Mouse (Mus musculus): ENCODE data around the gene Slc46a3. TPM values are rescaled to one million over a fixed set of nuclear protein-coding genes. Genes with fewer than 3 reads are reported as not detected.

The Slc46a3 gene
- 4.0 and 4.3 TPM in 2 replicates for polyA plus RNA-seq (2016; fragmentation: Nextera tagmentation; extraction: Ambion mirVana)

GRCm38 (mm10) chr5:147894455-147895076 is at the start of gene Slc46a3:
Slc46a3 (minus strand) TSS chr5:147894815.
- Histone ChIP-seq H3K9me3 (no peaks in the 10 kb centered on the region), H3K4me1 (peaks cover 14% of the 10 kb centered on the region; the same call in 1 of the 2 replicates), H3K36me3 (no peaks in the 10 kb centered on the region), H3K4me3 (peak within 1 kb of the TSS; percentile 62), H3K27ac (no peak within 1 kb of the TSS), H3K9ac (peak within 1 kb of the TSS; percentile 58), H3K4me2 (replicated peaks) (peak within 1 kb of the TSS; percentile 89), H3K27me3 (replicated peaks) (peaks cover 10% of the 10 kb centered on the region)
- ATAC-seq (ENCODE audit: low FRiP score, low read depth), result peak; percentile 98
- under 1% methylated on average over 47 of the region's 47 CpGs for WGBS

GRCm38 (mm10) chr5:147939226-147939625 is 44.6 kb upstream of the Slc46a3 start:
- no peaks in the 10 kb centered on the region for H3K27me3 ChIP-seq (replicated peaks)
- H3K27ac ChIP-seq, result no peak overlapping the region
- no peak overlapping the region for H3K4me3 ChIP-seq
- WGBS, result 81% methylated on average over 5 of the region's 5 CpGs
- no peak overlapping the region for H3K9ac ChIP-seq
- H3K4me1 ChIP-seq, result no peaks in the 10 kb centered on the region
- no peak for ATAC-seq (ENCODE audit: low FRiP score, low read depth)
- no peaks in the 10 kb centered on the region for H3K9me3 ChIP-seq
- H3K4me2 ChIP-seq (replicated peaks), result no peak overlapping the region
- no peaks in the 10 kb centered on the region for H3K36me3 ChIP-seq

GRCm38 (mm10) chr5:147935096-147935495 is 40.5 kb upstream of the Slc46a3 start:
- WGBS, result 90% methylated on average over 13 of the region's 13 CpGs
- Histone ChIP-seq H3K4me1 (no peaks in the 10 kb centered on the region), H3K9ac (no peak overlapping the region), H3K9me3 (no peaks in the 10 kb centered on the region), H3K27me3 (replicated peaks) (no peaks in the 10 kb centered on the region), H3K4me3 (no peak overlapping the region), H3K27ac (no peak overlapping the region), H3K4me2 (replicated peaks) (no peak overlapping the region), H3K36me3 (no peaks in the 10 kb centered on the region)
- no peak for ATAC-seq (ENCODE audit: low FRiP score, low read depth)

GRCm38 (mm10) chr5:147928668-147929497 is 34.3 kb upstream of the Slc46a3 start:
- Histone ChIP-seq H3K27ac (no peak overlapping the region), H3K9ac (no peak overlapping the region), H3K9me3 (no peaks in the 10 kb centered on the region), H3K4me2 (replicated peaks) (no peak overlapping the region), H3K4me3 (no peak overlapping the region), H3K4me1 (no peaks in the 10 kb centered on the region), H3K27me3 (replicated peaks) (no peaks in the 10 kb centered on the region), H3K36me3 (no peaks in the 10 kb centered on the region)
- no peak for ATAC-seq (ENCODE audit: low FRiP score, low read depth)
- 79% methylated on average over 7 of the region's 7 CpGs for WGBS

GRCm38 (mm10) chr5:147925935-147926604 is 31.5 kb upstream of the Slc46a3 start:
- ATAC-seq (ENCODE audit: low FRiP score, low read depth), result no peak
- Histone ChIP-seq H3K36me3 (no peaks in the 10 kb centered on the region), H3K9ac (no peak overlapping the region), H3K4me3 (no peak overlapping the region), H3K27me3 (replicated peaks) (no peaks in the 10 kb centered on the region), H3K27ac (no peak overlapping the region), H3K4me2 (replicated peaks) (no peak overlapping the region), H3K4me1 (no peaks in the 10 kb centered on the region), H3K9me3 (no peaks in the 10 kb centered on the region)
- 70% methylated on average over 15 of the region's 15 CpGs for WGBS

GRCm38 (mm10) chr5:147924621-147925020 is 30.0 kb upstream of the Slc46a3 start:
- H3K4me3 ChIP-seq, result no peak overlapping the region
- H3K27me3 ChIP-seq (replicated peaks), result no peaks in the 10 kb centered on the region
- H3K4me2 ChIP-seq (replicated peaks), result no peak overlapping the region
- H3K9ac ChIP-seq, result no peak overlapping the region
- no peak overlapping the region for H3K27ac ChIP-seq
- 82% methylated on average over 5 of the region's 5 CpGs for WGBS
- no peaks in the 10 kb centered on the region for H3K36me3 ChIP-seq
- no peak for ATAC-seq (ENCODE audit: low FRiP score, low read depth)
- H3K9me3 ChIP-seq, result no peaks in the 10 kb centered on the region
- H3K4me1 ChIP-seq, result no peaks in the 10 kb centered on the region

GRCm38 (mm10) chr5:147918044-147918846 is 23.6 kb upstream of the Slc46a3 start:
- H3K36me3 ChIP-seq, result no peaks in the 10 kb centered on the region
- H3K27ac ChIP-seq, result no peak overlapping the region
- 82% methylated on average over 17 of the region's 17 CpGs for WGBS

GRCm38 (mm10) chr5:147916171-147916570 is 21.6 kb upstream of the Slc46a3 start:
- H3K36me3 ChIP-seq, result no peaks in the 10 kb centered on the region
- H3K27ac ChIP-seq, result no peak overlapping the region
- no peak overlapping the region for H3K4me3 ChIP-seq
- H3K27me3 ChIP-seq (replicated peaks), result no peaks in the 10 kb centered on the region
- no peaks in the 10 kb centered on the region for H3K9me3 ChIP-seq
- no peak overlapping the region for H3K9ac ChIP-seq
- ATAC-seq (ENCODE audit: low FRiP score, low read depth), result no peak
- no peak overlapping the region for H3K4me2 ChIP-seq (replicated peaks)
- H3K4me1 ChIP-seq, result no peaks in the 10 kb centered on the region
- WGBS, result 87% methylated on average over 9 of the region's 9 CpGs

More at GRCm38 (mm10) chr5:147918044-147918846, 23.6 kb upstream of the Slc46a3 start:
- no peaks in the 10 kb centered on the region for H3K4me1 ChIP-seq
- H3K9ac ChIP-seq, result no peak overlapping the region
- no peak overlapping the region for H3K4me3 ChIP-seq
- H3K9me3 ChIP-seq, result no peaks in the 10 kb centered on the region
- no peak overlapping the region for H3K4me2 ChIP-seq (replicated peaks)
- ATAC-seq (ENCODE audit: low FRiP score, low read depth), result no peak
- no peaks in the 10 kb centered on the region for H3K27me3 ChIP-seq (replicated peaks)

- H3K9me3 ChIP-seq, result no peaks in the 10 kb centered on the region
- H3K4me1 ChIP-seq, result no peaks in the 10 kb centered on the region
- 59% methylated on average over 6 of the region's 6 CpGs for WGBS
- no peak overlapping the region for H3K4me3 ChIP-seq
- no peak overlapping the region for H3K27ac ChIP-seq
- no peak overlapping the region for H3K9ac ChIP-seq
- no peak overlapping the region for H3K4me2 ChIP-seq (replicated peaks)
- no peaks in the 10 kb centered on the region for H3K36me3 ChIP-seq
- no peak for ATAC-seq (ENCODE audit: low FRiP score, low read depth)
- H3K27me3 ChIP-seq (replicated peaks), result no peaks in the 10 kb centered on the region
Measured at GRCm38 (mm10) chr5:147915038-147915566, 20.5 kb upstream of the Slc46a3 start.

GRCm38 (mm10) chr5:147913241-147913842 is 18.7 kb upstream of the Slc46a3 start:
- H3K4me1 ChIP-seq, result no peaks in the 10 kb centered on the region
- no peak overlapping the region for H3K4me2 ChIP-seq (replicated peaks)
- H3K36me3 ChIP-seq, result no peaks in the 10 kb centered on the region
- H3K27me3 ChIP-seq (replicated peaks), result no peaks in the 10 kb centered on the region
- no peak overlapping the region for H3K9ac ChIP-seq
- no peak overlapping the region for H3K27ac ChIP-seq
- H3K9me3 ChIP-seq, result no peaks in the 10 kb centered on the region
- 44% methylated on average over 14 of the region's 14 CpGs for WGBS
- H3K4me3 ChIP-seq, result no peak overlapping the region
- ATAC-seq (ENCODE audit: low FRiP score, low read depth), result no peak

GRCm38 (mm10) chr5:147911744-147912143 is 17.1 kb upstream of the Slc46a3 start:
- no peaks in the 10 kb centered on the region for H3K27me3 ChIP-seq (replicated peaks)

More at GRCm38 (mm10) chr5:147911744-147912143, 17.1 kb upstream of the Slc46a3 start:
- Histone ChIP-seq H3K9ac (no peak overlapping the region), H3K27ac (no peak overlapping the region), H3K36me3 (no peaks in the 10 kb centered on the region), H3K4me1 (no peaks in the 10 kb centered on the region), H3K4me2 (replicated peaks) (no peak overlapping the region), H3K4me3 (no peak overlapping the region), H3K9me3 (no peaks in the 10 kb centered on the region)
- 80% methylated on average over 5 of the region's 5 CpGs for WGBS
- ATAC-seq (ENCODE audit: low FRiP score, low read depth), result no peak
